8 mouse cellular contexts compared by ENCODE assay signal in the genomic region with DNA sequence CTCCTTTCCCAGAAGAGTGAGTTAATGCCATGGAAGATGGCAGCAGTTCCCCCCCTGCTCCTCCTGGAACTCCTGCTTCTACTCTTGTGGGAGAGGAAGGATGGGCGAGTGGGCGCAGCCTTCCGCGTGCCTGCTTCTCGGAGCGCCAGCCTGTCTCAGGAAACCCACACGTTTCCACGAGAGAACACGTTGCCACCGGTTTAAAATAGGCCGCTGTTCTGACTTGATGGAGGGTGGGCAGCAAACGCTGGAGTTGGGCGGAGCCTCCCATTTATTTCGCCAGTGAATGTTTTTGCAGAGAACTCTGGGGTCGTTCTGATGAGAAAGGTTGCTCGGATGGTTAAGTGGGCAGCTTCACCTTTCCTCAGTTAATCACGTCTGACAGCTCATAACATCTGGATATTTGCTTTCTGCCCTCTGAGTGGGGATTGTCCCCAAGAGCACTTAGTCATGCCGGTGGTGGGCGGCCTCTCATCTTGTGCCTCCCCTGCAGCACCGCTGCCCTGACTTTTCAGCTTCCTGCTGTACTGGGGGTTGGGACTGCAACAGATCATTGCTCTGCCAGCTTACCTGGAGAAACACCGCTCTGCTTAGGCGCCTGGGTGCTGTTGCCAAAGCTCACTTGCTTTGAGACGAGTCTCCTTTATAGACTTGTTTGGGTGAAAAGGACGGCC. TPM values are rescaled to one million over a fixed set of nuclear protein-coding genes. Genes with fewer than 3 reads are reported as not detected.
DNase-seq lines count a peak whose midpoint lies in the region; ATAC-seq lines count a peak whose summit lies in the region.
"Had no signal": no experiment of that assay in that cellular context is flagged by ENCODE, and none has a peak within 500 bp of the region (broad histone marks: within the 10 kb centered on the region; RNA-seq: fewer than 3 reads in every experiment).

No protein-coding gene starts in this region.

- no peak for DNase-seq in lung, postnatal 25 days (ENCODE audit: low spot score)
- peak; percentile 46 for DNase-seq in embryonic facial prominence, embryonic 10.5 days (ENCODE audit: low spot score)
- peak; percentile 36 to 61 for DNase-seq in layer of hippocampus, postnatal 14 days (ENCODE audit: low spot score in 2 of 2)
- peak; percentile 90 for DNase-seq in telencephalon, adult 2 months (ENCODE audit: low read depth, low spot score)
- DNase-seq in lung, postnatal 10 days = no peak

- no peak overlapping the region for H3K27ac ChIP-seq in lung, embryonic 16.5 days (ENCODE audit: low read length)
- peak overlapping the region; percentile 37; the same call in 1 of the 2 replicates for H3K27ac ChIP-seq in embryonic facial prominence, embryonic 10.5 days (replicated peaks)
- H3K27ac ChIP-seq in midbrain, embryonic 16.5 days (ENCODE audit: low read length) = no peak overlapping the region

- no peaks in the 10 kb centered on the region for H3K9me3 ChIP-seq in lung, embryonic 16.5 days (ENCODE audit: control insufficient read depth, low read length)
- H3K9me3 ChIP-seq in embryonic facial prominence, embryonic 10.5 days = no peaks in the 10 kb centered on the region
- no peaks in the 10 kb centered on the region for H3K9me3 ChIP-seq in midbrain, embryonic 16.5 days (replicated peaks; ENCODE audit: control insufficient read depth, low read length, poor library complexity, severe bottlenecking)

- peak overlapping the region; percentile 33 for H3K4me2 ChIP-seq in lung, embryonic 16.5 days (ENCODE audit: low read depth, low read length)
- H3K4me2 ChIP-seq in midbrain, embryonic 16.5 days (ENCODE audit: low read length) = no peak overlapping the region

- no peak overlapping the region for H3K4me3 ChIP-seq in lung, embryonic 16.5 days (ENCODE audit: low read length)
- H3K4me3 ChIP-seq in embryonic facial prominence, embryonic 10.5 days = 0 out of 2 replicates have a peak overlapping the region, but pooled peaks have one; percentile 21
- no peak overlapping the region for H3K4me3 ChIP-seq in midbrain, embryonic 16.5 days (ENCODE audit: low read depth, low read length)

- ATAC-seq in lung, embryonic 16.5 days (ENCODE audit: low read depth) = 0 out of 2 replicates have a peak, but pooled peaks have one; percentile 35
- ATAC-seq in midbrain, embryonic 16.5 days = no peak

- H3K36me3 ChIP-seq in lung, embryonic 16.5 days (ENCODE audit: control insufficient read depth, insufficient read depth, low read length) = no peaks in the 10 kb centered on the region
- no peaks in the 10 kb centered on the region for H3K36me3 ChIP-seq in embryonic facial prominence, embryonic 10.5 days (replicated peaks)
- no peaks in the 10 kb centered on the region for H3K36me3 ChIP-seq in midbrain, embryonic 16.5 days (ENCODE audit: control insufficient read depth, insufficient read depth, low read length)

- 31% methylated on average over 24 of the region's 24 CpGs for WGBS in lung, embryonic 16.5 days
- WGBS in embryonic facial prominence, embryonic 10.5 days = 47% methylated on average over 24 of the region's 24 CpGs
- WGBS in midbrain, embryonic 16.5 days = 53% methylated on average over 24 of the region's 24 CpGs

- no peak overlapping the region for H3K9ac ChIP-seq in lung, embryonic 16.5 days (ENCODE audit: low read length)
- H3K9ac ChIP-seq in midbrain, embryonic 16.5 days (ENCODE audit: low read depth, low read length) = no peak overlapping the region

- peaks cover 13% of the 10 kb centered on the region; the same call in 1 of the 2 replicates for H3K4me1 ChIP-seq in lung, embryonic 16.5 days (replicated peaks; ENCODE audit: control insufficient read depth, insufficient read depth, low read length)
- H3K4me1 ChIP-seq in embryonic facial prominence, embryonic 10.5 days = peaks cover 15% of the 10 kb centered on the region
- no peaks in the 10 kb centered on the region for H3K4me1 ChIP-seq in midbrain, embryonic 16.5 days (ENCODE audit: control insufficient read depth, insufficient read depth, low read length)

- H3K27me3 ChIP-seq in lung, embryonic 16.5 days (ENCODE audit: control insufficient read depth, insufficient read depth, low read depth, low read length) = no peaks in the 10 kb centered on the region
- H3K27me3 ChIP-seq in embryonic facial prominence, embryonic 10.5 days (replicated peaks; ENCODE audit: low read depth, poor library complexity, severe bottlenecking) = no peaks in the 10 kb centered on the region
- no peaks in the 10 kb centered on the region for H3K27me3 ChIP-seq in midbrain, embryonic 16.5 days (ENCODE audit: control insufficient read depth, insufficient read depth, low read depth, low read length)

RNA-seq across cellular contexts. Expression of a gene that starts 57.3 kb away (rescaled TPM):
- polyA plus RNA-seq in lung, embryonic 16.5 days (2015; fragmentation: Nextera tagmentation; extraction: Ambion mirVana) = 9.1 and 9.2 TPM in 2 replicates
- polyA plus RNA-seq in embryonic facial prominence, embryonic 10.5 days (2016; fragmentation: Nextera tagmentation; extraction: Ambion mirVana) = 12.6 and 23.6 TPM in 2 replicates
- total RNA-seq in layer of hippocampus, postnatal 14 days (2021) = 100 to 1,000 TPM; 109 to 110 TPM
- 4.5 and 5.0 TPM in 2 replicates for polyA plus RNA-seq in midbrain, embryonic 16.5 days (2015; fragmentation: Nextera tagmentation; extraction: Ambion mirVana)
- total RNA-seq: neutrophil, adult 5-6 weeks had no signal

Comparison
In these comparisons a context has a peak if more than half of its experiments do, and no peak if none do; other contexts are left out.
1. DNase-seq: peak in embryonic facial prominence, embryonic 10.5 days (single experiment), layer of hippocampus, postnatal 14 days (2 of 2) and telencephalon, adult 2 months (single experiment); none in lung, postnatal 25 days (single experiment) and lung, postnatal 10 days (single experiment).